Mouse (Mus musculus): Measurements from ENCODE around the gene Dppa3.

GRCm38 (mm10) chr6:122596608-122597007 lies 29.6 kb upstream of the Dppa3 start:
- TF ChIP-seq CTCF (IDR thresholded peaks at IDR 0.05; ENCODE audit: low read depth, low read length) (no peak), POLR2A (IDR thresholded peaks at IDR 0.05; ENCODE audit: borderline replicate concordance, low read depth, low read length) (no peak)

Measured in bone marrow macrophage, adult 2 months (primary cell).